Mouse (Mus musculus) forebrain, embryonic 14.5 days (tissue): ENCODE results near the gene Mrps15. TPM values are rescaled to one million over a fixed set of nuclear protein-coding genes. Genes with fewer than 3 reads are reported as not detected.

Source experiments
- ATAC-seq: fragments of 200-750 bp; cut with Nextera tagmentation; 2 replicates; pipeline ENCODE4 v1.8.0; 2017; ENCODE audit warnings: mild to moderate bottlenecking, moderate library complexity
- DNase-seq: peaks from one replicate; pipeline ENCODE4 v3.0.0-alpha.2; 2015; ENCODE audit warnings: low spot score
- H3K27ac ChIP-seq: fragments of 300-500 bp; sonication (generic); 2 replicates; pipeline ENCODE4 v1.5.1; 2014; ENCODE audit warnings: low read depth, mild to moderate bottlenecking, control low read depth, low read length, moderate library complexity
- H3K27me3 ChIP-seq: fragments of 300-500 bp; sonication (generic); replicated peaks from 2 replicates; pipeline ENCODE4 v1.6.1; 2014; ENCODE audit warnings: low read length, control low read depth, mixed read lengths; ENCODE audit not compliant: control insufficient read depth, insufficient read depth
- H3K36me3 ChIP-seq: fragments of 300-500 bp; sonication (generic); 2 replicates; pipeline ENCODE4 v1.6.1; 2014; ENCODE audit warnings: low read length, control low read depth; ENCODE audit not compliant: control insufficient read depth, insufficient read depth
- H3K4me1 ChIP-seq: fragments of 300-500 bp; sonication (generic); 2 replicates; pipeline ENCODE4 v1.6.1; 2014; ENCODE audit warnings: antibody characterized with exemption, low read length, control low read depth; ENCODE audit not compliant: control insufficient read depth, insufficient read depth
- H3K4me2 ChIP-seq: fragments of 300-500 bp; sonication (generic); 2 replicates; pipeline ENCODE4 v1.6.1; 2014; ENCODE audit warnings: mild to moderate bottlenecking, control low read depth, low read length
- H3K4me3 ChIP-seq: fragments of 300-500 bp; sonication (generic); 2 replicates; pipeline ENCODE4 v1.5.1; 2014; ENCODE audit warnings: low read depth, low read length, control low read depth
- H3K9ac ChIP-seq: fragments of 300-500 bp; sonication (generic); 2 replicates; pipeline ENCODE4 v1.6.1; 2014; ENCODE audit warnings: mild to moderate bottlenecking, low read length, control low read depth, moderate library complexity
- H3K9me3 ChIP-seq: fragments of 300-500 bp; sonication (generic); replicated peaks from 2 replicates; pipeline ENCODE4 v1.6.1; 2016; ENCODE audit warnings: low read length, control low read depth, mixed read lengths; ENCODE audit not compliant: control insufficient read depth
- WGBS: fragments of 180-500 bp; shearing (Covaris S2); extraction: QIAGEN DNeasy Blood & Tissue Kit; methylation state at CpG from one replicate; pipeline ENCODE4 v1.1.7; 2014; 5-methylcytosine and 5-hydroxymethylcytosine counted together
- polyA plus RNA-seq: library from polyadenylated mRNA; unstranded; fragments of >200 nt; fragmentation: Nextera tagmentation; extraction: Ambion mirVana; gene quantifications from 2 replicates; pipeline ENCODE4 v1.2.1, GENCODE M21; 2014

Gene Mrps15
- polyA plus RNA-seq, 1 experiment from 2014 or later: 124 TPM

GRCm38 (mm10) chr4:126029042-126029441, 17.7 kb upstream of the Mrps15 start:
- WGBS: 77% methylated on average over 3 of the region's 3 CpGs
- no peaks in the 10 kb centered on the region for H3K4me1 ChIP-seq

GRCm38 (mm10) chr4:126030705-126031104, 16.0 kb upstream of the Mrps15 start:
- no peak overlapping the region for H3K27ac ChIP-seq
- H3K4me2 ChIP-seq: no peak overlapping the region
- WGBS: 65% methylated on average over 5 of the region's 5 CpGs

More at GRCm38 (mm10) chr4:126029042-126029441, 17.7 kb upstream of the Mrps15 start:
- Histone ChIP-seq H3K36me3 (no peaks in the 10 kb centered on the region), H3K4me3 (no peak overlapping the region), H3K27ac (no peak overlapping the region), H3K9ac (no peak overlapping the region), H3K4me2 (no peak overlapping the region), H3K27me3 (no peaks in the 10 kb centered on the region), H3K9me3 (no peaks in the 10 kb centered on the region)
- ATAC-seq (no peak), DNase-seq (no peak)

GRCm38 (mm10) chr4:126035413-126035812, 11.3 kb upstream of the Mrps15 start:
- ATAC-seq: no peak
- no peak overlapping the region for H3K27ac ChIP-seq
- no peak overlapping the region for H3K4me2 ChIP-seq
- no peak for DNase-seq
- no peaks in the 10 kb centered on the region for H3K36me3 ChIP-seq
- no peaks in the 10 kb centered on the region for H3K4me1 ChIP-seq
- H3K4me3 ChIP-seq: no peak overlapping the region
- 80% methylated on average over 5 of the region's 5 CpGs for WGBS
- no peak overlapping the region for H3K9ac ChIP-seq
- no peaks in the 10 kb centered on the region for H3K9me3 ChIP-seq
- no peaks in the 10 kb centered on the region for H3K27me3 ChIP-seq

More at GRCm38 (mm10) chr4:126030705-126031104, 16.0 kb upstream of the Mrps15 start:
- no peak overlapping the region for H3K9ac ChIP-seq
- H3K4me3 ChIP-seq: no peak overlapping the region
- ATAC-seq: no peak
- no peak for DNase-seq
- no peaks in the 10 kb centered on the region for H3K9me3 ChIP-seq
- no peaks in the 10 kb centered on the region for H3K36me3 ChIP-seq
- no peaks in the 10 kb centered on the region for H3K4me1 ChIP-seq
- no peaks in the 10 kb centered on the region for H3K27me3 ChIP-seq

DNA sequence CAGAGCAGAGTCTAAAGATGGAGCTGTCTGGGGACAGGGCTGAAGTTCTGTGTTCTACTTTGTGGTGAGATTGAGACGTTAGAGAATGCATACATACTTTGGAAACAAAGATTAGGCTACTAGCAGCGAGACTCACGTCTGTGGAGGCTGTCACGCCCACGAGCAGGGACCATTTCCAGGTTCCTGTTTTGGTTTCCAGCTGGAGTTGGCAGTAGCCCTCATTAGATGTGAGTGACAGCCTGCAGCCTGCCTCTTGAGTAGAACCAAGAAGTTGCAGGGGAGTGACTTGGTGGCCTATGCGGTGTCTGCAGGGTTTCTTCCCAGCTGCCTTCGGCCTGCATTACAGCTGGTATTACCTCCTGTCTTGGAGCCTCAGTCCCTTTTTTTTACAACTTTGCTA, 4.9 kb downstream of the Mrps15 start:
- H3K4me3 ChIP-seq: no peak overlapping the region
- H3K9me3 ChIP-seq: no peaks in the 10 kb centered on the region
- 85% methylated on average over 7 of the region's 7 CpGs for WGBS
- no peak overlapping the region for H3K4me2 ChIP-seq
- peaks cover 11% of the 10 kb centered on the region for H3K4me1 ChIP-seq
- DNase-seq: no peak
- peaks cover 52% of the 10 kb centered on the region for H3K36me3 ChIP-seq
- H3K27ac ChIP-seq: no peak overlapping the region
- no peaks in the 10 kb centered on the region for H3K27me3 ChIP-seq
- H3K9ac ChIP-seq: no peak overlapping the region
- no peak for ATAC-seq

DNA sequence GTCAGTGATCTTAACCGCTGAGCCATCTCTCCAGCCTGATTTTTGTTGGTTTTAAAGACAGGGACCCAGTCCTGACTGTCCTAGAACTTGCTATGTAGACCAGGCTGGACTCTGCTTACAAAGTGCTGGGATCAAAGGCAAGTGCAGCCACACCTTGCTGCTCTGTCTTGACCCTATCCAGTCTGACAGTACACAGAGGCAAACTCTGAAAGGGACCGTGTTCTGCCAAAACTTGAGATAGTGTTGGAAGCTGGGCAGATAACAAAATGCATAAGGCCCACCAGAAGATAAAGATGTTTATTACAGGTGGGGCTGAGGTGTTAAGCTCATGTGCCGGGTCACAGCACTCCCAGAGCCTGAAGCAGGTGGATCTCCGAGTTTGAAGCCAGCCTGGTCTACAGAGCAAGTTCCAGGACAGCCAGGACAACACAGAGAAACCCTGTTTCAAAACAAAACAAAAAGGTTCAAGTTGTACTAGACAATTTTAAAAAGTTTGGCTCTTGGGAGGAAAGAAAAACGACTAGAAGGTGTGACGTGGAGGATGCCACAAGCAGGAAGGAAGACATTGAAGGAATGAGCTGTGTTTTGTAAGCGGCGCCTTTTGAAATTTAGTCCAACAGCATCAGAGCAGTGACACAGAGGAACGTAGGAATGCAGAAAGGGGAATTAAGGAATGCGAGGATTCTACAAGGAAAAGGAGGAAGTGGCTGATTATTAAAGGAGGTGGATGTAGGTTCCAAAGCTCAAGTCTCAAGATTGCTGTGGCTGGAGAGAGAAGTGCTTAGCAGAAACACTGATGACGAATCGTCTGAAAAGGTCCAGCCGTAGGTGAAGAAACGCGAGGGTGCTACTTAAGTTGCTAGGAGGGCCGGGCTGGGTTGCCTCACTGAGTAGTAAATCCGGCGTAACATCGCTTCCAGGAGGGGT, 10.7 kb downstream of the Mrps15 start:
- Histone ChIP-seq H3K4me1 (peaks cover 9% of the 10 kb centered on the region), H3K9ac (peak overlapping the region; percentile 70), H3K4me2 (peak overlapping the region; percentile 65), H3K9me3 (no peaks in the 10 kb centered on the region), H3K27ac (no peak overlapping the region), H3K27me3 (no peaks in the 10 kb centered on the region), H3K36me3 (peaks cover 25% of the 10 kb centered on the region), H3K4me3 (peak overlapping the region; percentile 55)
- DNase-seq (peak; percentile 8), ATAC-seq (peak; percentile 18)
- 17% methylated on average over 19 of the region's 19 CpGs for WGBS

DNA sequence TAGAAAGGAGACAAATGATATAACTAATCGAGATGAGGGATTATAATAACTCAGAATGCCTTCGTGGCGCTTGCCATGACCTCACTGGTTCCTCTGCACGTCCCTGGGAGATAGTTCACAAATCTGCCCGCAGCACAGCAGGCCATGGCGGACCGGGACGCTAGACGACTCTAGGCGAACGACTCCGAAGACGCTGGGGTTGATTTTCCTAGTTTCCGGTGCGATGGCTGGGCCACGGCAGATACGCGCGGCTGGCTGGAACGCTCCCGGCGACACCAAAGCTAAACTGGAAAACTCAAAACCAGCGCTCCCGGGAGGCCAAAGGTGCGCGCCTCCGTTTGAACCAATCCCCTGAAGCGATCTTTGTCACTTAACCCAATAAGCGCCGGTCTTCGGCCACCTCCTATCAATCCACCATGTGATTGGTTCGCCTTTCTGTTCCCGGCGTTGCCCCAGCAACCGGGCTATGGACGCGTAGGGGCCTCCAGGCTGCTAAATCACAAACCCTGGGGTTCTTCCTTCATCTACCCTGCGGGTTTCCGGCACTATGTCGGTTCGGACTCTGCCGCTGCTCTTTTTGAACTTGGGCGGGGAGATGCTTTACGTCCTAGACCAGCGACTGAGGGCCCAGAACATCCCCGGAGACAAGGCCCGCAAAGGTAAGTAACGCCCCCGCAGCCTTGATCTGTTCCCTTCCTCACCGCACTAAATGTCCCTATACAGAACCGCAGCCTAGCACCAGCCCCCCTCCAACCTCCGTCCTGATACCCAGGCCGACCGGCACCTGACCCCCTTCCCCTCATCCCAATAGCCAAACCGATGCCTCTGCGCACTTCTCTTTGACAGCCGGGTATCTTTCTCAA, 11.6 kb downstream of the Mrps15 start, which contains the start of gene Oscp1:
TSS of gene Oscp1 (plus strand) at position 432 of the 863 bp plus-strand sequence.
- ATAC-seq: peak; percentile 99
- H3K9ac ChIP-seq: peak within 1 kb of the TSS; percentile 70

GRCm38 (mm10) chr4:126058997-126059362, 12.3 kb downstream of the Mrps15 start:
- Histone ChIP-seq H3K4me3 (peak overlapping the region; percentile 55), H3K4me1 (peaks cover 9% of the 10 kb centered on the region), H3K4me2 (peak overlapping the region; percentile 65), H3K9ac (peak overlapping the region; percentile 70), H3K27ac (no peak overlapping the region), H3K27me3 (no peaks in the 10 kb centered on the region), H3K9me3 (no peaks in the 10 kb centered on the region), H3K36me3 (peaks cover 16% of the 10 kb centered on the region)
- WGBS: 39% methylated on average over 9 of the region's 9 CpGs
- DNase-seq (no peak), ATAC-seq (no peak; the same call in 1 of the 2 replicates)

More for the DNA sequence above, 11.6 kb downstream of the Mrps15 start, which contains the start of gene Oscp1:
- H3K4me3 ChIP-seq: peak within 1 kb of the TSS; percentile 55
- peak within 1 kb of the TSS; percentile 65 for H3K4me2 ChIP-seq
- no peak within 1 kb of the TSS for H3K27ac ChIP-seq
- WGBS: under 1% methylated on average over 57 of the region's 57 CpGs
- H3K27me3 ChIP-seq: no peaks in the 10 kb centered on the region
- peak; percentile 98 for DNase-seq
- H3K36me3 ChIP-seq: peaks cover 22% of the 10 kb centered on the region
- no peaks in the 10 kb centered on the region for H3K9me3 ChIP-seq
- H3K4me1 ChIP-seq: peaks cover 9% of the 10 kb centered on the region

GRCm38 (mm10) chr4:126062856-126063255, 16.1 kb downstream of the Mrps15 start:
- H3K27ac ChIP-seq: no peak overlapping the region
- H3K27me3 ChIP-seq: no peaks in the 10 kb centered on the region
- no peaks in the 10 kb centered on the region for H3K36me3 ChIP-seq
- H3K4me2 ChIP-seq: no peak overlapping the region
- no peak overlapping the region for H3K9ac ChIP-seq
- ATAC-seq: no peak
- WGBS: 33% methylated on average over 1 of the region's 1 CpGs
- DNase-seq: no peak
- no peak overlapping the region for H3K4me3 ChIP-seq
- no peaks in the 10 kb centered on the region for H3K9me3 ChIP-seq
- peaks cover 5% of the 10 kb centered on the region for H3K4me1 ChIP-seq
